8 mouse cellular contexts compared by ENCODE assay signal in the genomic region with DNA sequence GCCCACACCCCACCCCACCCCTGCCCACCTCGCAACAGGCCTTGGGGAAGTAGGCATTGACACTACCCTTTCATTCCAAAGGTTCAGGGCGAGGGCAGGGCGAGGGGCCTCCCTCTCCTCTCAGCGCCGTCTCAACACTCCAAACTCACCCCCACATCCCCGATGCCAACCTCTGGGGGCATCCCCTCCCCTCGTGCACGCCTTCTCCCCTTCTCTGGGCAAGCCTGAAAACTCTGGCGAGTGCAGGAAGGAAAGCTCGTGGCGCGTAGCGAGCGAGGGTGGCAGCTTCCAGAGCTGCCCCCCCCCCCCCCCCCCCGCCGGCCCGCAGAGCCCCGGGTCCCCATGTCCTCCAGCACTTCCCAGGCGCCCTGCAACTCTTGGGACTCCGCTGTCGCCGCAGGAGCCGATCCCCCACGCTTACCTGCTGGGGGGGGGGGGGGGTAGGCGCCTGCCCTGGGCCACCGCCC. TPM values are rescaled to one million over a fixed set of nuclear protein-coding genes. Genes with fewer than 3 reads are reported as not detected.
DNase-seq lines count a peak whose midpoint lies in the region; ATAC-seq lines count a peak whose summit lies in the region.

No protein-coding gene starts in this region.

- peak overlapping the region; percentile 89 for H3K4me3 ChIP-seq in heart, embryonic 10.5 days
- H3K4me3 ChIP-seq in midbrain, embryonic 13.5 days (replicated peaks), result peak overlapping the region; percentile 74

- peak; percentile 59 for ATAC-seq in granulocyte monocyte progenitor cell, adult 5-6 weeks (replicated peaks; ENCODE audit: poor library complexity, severe bottlenecking)
- peak; percentile 46 for ATAC-seq in midbrain, embryonic 13.5 days

- no peaks in the 10 kb centered on the region for H3K9me3 ChIP-seq in heart, embryonic 10.5 days
- H3K9me3 ChIP-seq in midbrain, embryonic 13.5 days, result no peaks in the 10 kb centered on the region

- H3K9ac ChIP-seq in midbrain, embryonic 13.5 days (replicated peaks), result peak overlapping the region; percentile 86

- no peaks in the 10 kb centered on the region for H3K27me3 ChIP-seq in heart, embryonic 10.5 days (ENCODE audit: insufficient read depth, poor library complexity, severe bottlenecking)
- H3K27me3 ChIP-seq in midbrain, embryonic 13.5 days, result no peaks in the 10 kb centered on the region

- H3K27ac ChIP-seq in heart, embryonic 10.5 days, result peak overlapping the region; percentile 98
- peak overlapping the region; percentile 85 for H3K27ac ChIP-seq in midbrain, embryonic 13.5 days

- H3K36me3 ChIP-seq in heart, embryonic 10.5 days, result peaks cover 19% of the 10 kb centered on the region
- H3K36me3 ChIP-seq in midbrain, embryonic 13.5 days, result peaks cover 10% of the 10 kb centered on the region

- WGBS in heart, embryonic 10.5 days, result 0% methylated on average over 16 of the region's 26 CpGs
- WGBS in midbrain, embryonic 13.5 days, result 0% methylated on average over 13 of the region's 26 CpGs

- no peak for DNase-seq in heart, embryonic 10.5 days (ENCODE audit: low spot score)
- DNase-seq in heart, adult 9 months (ENCODE audit: low spot score in 2 of 2), result no peak
- peak; percentile 21 for DNase-seq in adrenal gland, postnatal 25 days
- peak; percentile 51 for DNase-seq in kidney, postnatal 14 days
- DNase-seq in yolk sac, embryonic 10.5 days (ENCODE audit: low spot score), result peak; percentile 30
- no peak for DNase-seq in right cerebral cortex, adult 2 months (ENCODE audit: low spot score in 2 of 2)

- H3K4me1 ChIP-seq in heart, embryonic 10.5 days, result peaks cover 51% of the 10 kb centered on the region
- H3K4me1 ChIP-seq in midbrain, embryonic 13.5 days (replicated peaks), result peaks cover 33% of the 10 kb centered on the region

- peak overlapping the region; percentile 87 for H3K4me2 ChIP-seq in midbrain, embryonic 13.5 days (replicated peaks)

RNA-seq across cellular contexts. Expression of gene Adcy6, which starts 1.1 kb away (rescaled TPM):
- polyA plus RNA-seq in heart, embryonic 10.5 days (2016; fragmentation: Nextera tagmentation; extraction: Ambion mirVana), result 25.5 and 33.5 TPM in 2 replicates
- 42.7 and 48.9 TPM in 2 replicates for total RNA-seq in adrenal gland, postnatal 25 days (2021)
- total RNA-seq in granulocyte monocyte progenitor cell, adult 5-6 weeks (2014; fragmentation: Nextera tagmentation), result 1.8 and 3.1 TPM in 2 replicates
- total RNA-seq in granulocyte monocyte progenitor cell, adult 5-6 weeks (2017), result 2.1 and 2.9 TPM in 2 replicates
- 10.6 and 13.0 TPM in 2 replicates for polyA plus RNA-seq in midbrain, embryonic 13.5 days (2015; fragmentation: Nextera tagmentation; extraction: Ambion mirVana)

RNA-seq across cellular contexts. Expression of gene Cacnb3, which starts 21.8 kb away (rescaled TPM):
- 9.9 and 23.3 TPM in 2 replicates for polyA plus RNA-seq in heart, embryonic 10.5 days (2016; fragmentation: Nextera tagmentation; extraction: Ambion mirVana)
- 12.6 and 14.3 TPM in 2 replicates for total RNA-seq in adrenal gland, postnatal 25 days (2021)
- total RNA-seq in granulocyte monocyte progenitor cell, adult 5-6 weeks (2014; fragmentation: Nextera tagmentation), result not detected in 2 replicates
- total RNA-seq in granulocyte monocyte progenitor cell, adult 5-6 weeks (2017), result not detected in 2 replicates
- 139 and 157 TPM in 2 replicates for polyA plus RNA-seq in midbrain, embryonic 13.5 days (2015; fragmentation: Nextera tagmentation; extraction: Ambion mirVana)

RNA-seq across cellular contexts. Expression of gene 4930415O20Rik, which starts 38.0 kb away (rescaled TPM):
- 0.43 TPM in 1 of 2 replicates, not detected in the other for polyA plus RNA-seq in heart, embryonic 10.5 days (2016; fragmentation: Nextera tagmentation; extraction: Ambion mirVana)
- not detected in 2 replicates for total RNA-seq in adrenal gland, postnatal 25 days (2021)
- total RNA-seq in granulocyte monocyte progenitor cell, adult 5-6 weeks (2014; fragmentation: Nextera tagmentation), result not detected in 2 replicates
- not detected in 2 replicates for total RNA-seq in granulocyte monocyte progenitor cell, adult 5-6 weeks (2017)
- polyA plus RNA-seq in midbrain, embryonic 13.5 days (2015; fragmentation: Nextera tagmentation; extraction: Ambion mirVana), result 0.67 TPM in 1 of 2 replicates, not detected in the other

RNA-seq across cellular contexts. Expression of gene Ccnt1, which starts 38.1 kb away (rescaled TPM):
- 42.8 and 53.0 TPM in 2 replicates for polyA plus RNA-seq in heart, embryonic 10.5 days (2016; fragmentation: Nextera tagmentation; extraction: Ambion mirVana)
- 52.2 and 55.9 TPM in 2 replicates for total RNA-seq in adrenal gland, postnatal 25 days (2021)
- 53.4 and 57.0 TPM in 2 replicates for total RNA-seq in granulocyte monocyte progenitor cell, adult 5-6 weeks (2014; fragmentation: Nextera tagmentation)
- 57.3 and 70.4 TPM in 2 replicates for total RNA-seq in granulocyte monocyte progenitor cell, adult 5-6 weeks (2017)
- polyA plus RNA-seq in midbrain, embryonic 13.5 days (2015; fragmentation: Nextera tagmentation; extraction: Ambion mirVana), result 72.7 and 75.1 TPM in 2 replicates

RNA-seq across cellular contexts. Expression of gene Ddx23, which starts 53.9 kb away (rescaled TPM):
- polyA plus RNA-seq in heart, embryonic 10.5 days (2016; fragmentation: Nextera tagmentation; extraction: Ambion mirVana), result 15.6 and 17.5 TPM in 2 replicates
- 76.1 and 88.7 TPM in 2 replicates for total RNA-seq in adrenal gland, postnatal 25 days (2021)
- 76.1 and 82.1 TPM in 2 replicates for total RNA-seq in granulocyte monocyte progenitor cell, adult 5-6 weeks (2014; fragmentation: Nextera tagmentation)
- total RNA-seq in granulocyte monocyte progenitor cell, adult 5-6 weeks (2017), result 79.5 and 103 TPM in 2 replicates
- 28.6 and 29.5 TPM in 2 replicates for polyA plus RNA-seq in midbrain, embryonic 13.5 days (2015; fragmentation: Nextera tagmentation; extraction: Ambion mirVana)

Comparison
In these comparisons a context has a peak if more than half of its experiments do, and no peak if none do; other contexts are left out.
1. DNase-seq: peak in adrenal gland, postnatal 25 days (single experiment), kidney, postnatal 14 days (single experiment) and yolk sac, embryonic 10.5 days (single experiment); none in heart, embryonic 10.5 days (single experiment), heart, adult 9 months (0 of 2) and right cerebral cortex, adult 2 months (0 of 2).
2. RNA of gene Adcy6, which starts 1.1 kb away (total RNA-seq): 42.7 to 48.9 TPM in adrenal gland, postnatal 25 days; 1.8 to 3.1 TPM in granulocyte monocyte progenitor cell, adult 5-6 weeks; every median in the first group is over 10 times any median in the second.
3. RNA of gene Cacnb3, which starts 21.8 kb away (total RNA-seq): 12.6 to 14.3 TPM in adrenal gland, postnatal 25 days; not detected in granulocyte monocyte progenitor cell, adult 5-6 weeks; every median in the first group is over 10 times any median in the second.